In the genomic region with DNA sequence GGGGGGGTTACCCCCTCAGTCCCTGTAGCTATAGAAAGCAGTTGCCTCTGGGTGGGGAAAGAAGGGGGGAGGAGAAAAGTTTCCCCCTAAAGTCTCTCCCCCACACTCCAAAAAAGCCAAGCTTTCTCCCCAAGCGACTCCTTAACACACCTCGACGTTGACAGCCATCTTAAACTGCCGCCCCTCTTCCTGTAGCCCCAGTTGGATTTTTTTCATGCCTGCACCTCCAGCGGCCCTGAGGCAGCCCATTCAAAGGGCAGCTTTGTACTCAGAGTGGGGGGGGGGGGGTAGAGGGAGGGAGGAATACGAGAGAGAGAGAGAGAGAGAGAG, we compare ENCODE assay signal across 21 mouse cellular contexts. TPM values are rescaled to one million over a fixed set of nuclear protein-coding genes. Genes with fewer than 3 reads are reported as not detected.
DNase-seq lines count a peak whose midpoint lies in the region; ATAC-seq and TF ChIP-seq lines count a peak whose summit lies in the region.
"Had no signal": no experiment of that assay in that cellular context is flagged by ENCODE, and none has a peak within 500 bp of the region (broad histone marks: within the 10 kb centered on the region; RNA-seq: fewer than 3 reads in every experiment).

No protein-coding gene starts in this region.

- H3K27me3 ChIP-seq in hindbrain, embryonic 10.5 days (ENCODE audit: insufficient read depth, poor library complexity, severe bottlenecking): peaks cover 100% of the 10 kb centered on the region
- peaks cover 82% of the 10 kb centered on the region for H3K27me3 ChIP-seq in hindbrain, postnatal 0 days (ENCODE audit: insufficient read depth, low read length)
- peaks cover 95% of the 10 kb centered on the region for H3K27me3 ChIP-seq in neural tube, embryonic 15.5 days (replicated peaks)
- H3K27me3 ChIP-seq in forebrain, embryonic 15.5 days: peaks cover 72% of the 10 kb centered on the region

- no peak for TF ChIP-seq CTCF in hindbrain, postnatal 0 days (IDR thresholded peaks at IDR 0.05; ENCODE audit: low read depth)

- WGBS in hindbrain, embryonic 10.5 days: 1% methylated on average over 6 of the region's 6 CpGs
- WGBS in hindbrain, postnatal 0 days: 0% methylated on average over 5 of the region's 6 CpGs
- 2% methylated on average over 5 of the region's 6 CpGs for WGBS in neural tube, embryonic 15.5 days
- 0% methylated on average over 6 of the region's 6 CpGs for WGBS in forebrain, embryonic 15.5 days

- no peak overlapping the region; the same call in 1 of the 2 replicates for H3K27ac ChIP-seq in hindbrain, embryonic 10.5 days
- no peak overlapping the region for H3K27ac ChIP-seq in hindbrain, postnatal 0 days
- H3K27ac ChIP-seq in neural tube, embryonic 15.5 days (replicated peaks): no peak overlapping the region
- peak overlapping the region; percentile 74 for H3K27ac ChIP-seq in forebrain, embryonic 15.5 days (replicated peaks)
- H3K27ac ChIP-seq: liver, embryonic 15.5 days; macrophage had no signal

- H3K4me3 ChIP-seq in hindbrain, embryonic 10.5 days: no peak overlapping the region; the same call in 1 of the 2 replicates
- no peak overlapping the region; the same call in 1 of the 2 replicates for H3K4me3 ChIP-seq in hindbrain, postnatal 0 days (ENCODE audit: low read length)
- H3K4me3 ChIP-seq in neural tube, embryonic 15.5 days (replicated peaks): no peak overlapping the region
- H3K4me3 ChIP-seq in forebrain, embryonic 15.5 days: peak overlapping the region; percentile 48

- intact Hi-C loops in left cerebral cortex, postnatal 10 days (cut with DNase I): no loop called here

- DNase-seq in hindbrain, embryonic 10.5 days (ENCODE audit: low spot score): peak; percentile 39
- no peak for DNase-seq in hindbrain, postnatal 0 days (ENCODE audit: low spot score)
- DNase-seq in neural tube, embryonic 10.5 days (ENCODE audit: extremely low spot score, low spot score): peak; percentile 44
- peak; percentile 61 for DNase-seq in retina, postnatal 1 day
- DNase-seq in ovary, postnatal 10 days (ENCODE audit: low spot score): no peak
- no peak for DNase-seq in left cerebral cortex, postnatal 10 days (ENCODE audit: extremely low spot score in 1 of 2, low spot score in 2 of 2)
- DNase-seq: layer of hippocampus, adult 9-11 months; thymus, postnatal 25 days had no signal

- no peak overlapping the region for H3K4me2 ChIP-seq in hindbrain, postnatal 0 days (ENCODE audit: low read depth, low read length)
- H3K4me2 ChIP-seq in neural tube, embryonic 15.5 days: no peak overlapping the region
- H3K4me2 ChIP-seq in forebrain, embryonic 15.5 days (replicated peaks): peak overlapping the region; percentile 74

- ATAC-seq in hindbrain, postnatal 0 days: no peak
- ATAC-seq in neural tube, embryonic 15.5 days (ENCODE audit: low FRiP score): no peak
- ATAC-seq in forebrain, embryonic 15.5 days (replicated peaks): peak; percentile 29; the same call in 1 of the 2 replicates

- H3K4me1 ChIP-seq in hindbrain, embryonic 10.5 days (replicated peaks): peaks cover 48% of the 10 kb centered on the region
- peaks cover 6% of the 10 kb centered on the region; the same call in 1 of the 2 replicates for H3K4me1 ChIP-seq in hindbrain, postnatal 0 days (ENCODE audit: insufficient read depth, low read length)
- peaks cover 26% of the 10 kb centered on the region for H3K4me1 ChIP-seq in neural tube, embryonic 15.5 days
- peaks cover 47% of the 10 kb centered on the region for H3K4me1 ChIP-seq in forebrain, embryonic 15.5 days

- H3K9me3 ChIP-seq in hindbrain, embryonic 10.5 days: no peaks in the 10 kb centered on the region
- no peaks in the 10 kb centered on the region for H3K9me3 ChIP-seq in hindbrain, postnatal 0 days (ENCODE audit: low read length)
- no peaks in the 10 kb centered on the region for H3K9me3 ChIP-seq in neural tube, embryonic 15.5 days (replicated peaks)
- no peaks in the 10 kb centered on the region for H3K9me3 ChIP-seq in forebrain, embryonic 15.5 days
- H3K9me3 ChIP-seq: liver, embryonic 15.5 days had no signal

- no peak overlapping the region for H3K9ac ChIP-seq in hindbrain, postnatal 0 days (replicated peaks; ENCODE audit: low read length)
- H3K9ac ChIP-seq in neural tube, embryonic 15.5 days (replicated peaks): no peak overlapping the region
- peak overlapping the region; percentile 74; the same call in 1 of the 2 replicates for H3K9ac ChIP-seq in forebrain, embryonic 15.5 days (replicated peaks)
- H3K9ac ChIP-seq: liver, embryonic 15.5 days had no signal

- no peaks in the 10 kb centered on the region for H3K36me3 ChIP-seq in hindbrain, embryonic 10.5 days
- H3K36me3 ChIP-seq in hindbrain, postnatal 0 days (ENCODE audit: insufficient read depth, low read length): no peaks in the 10 kb centered on the region
- no peaks in the 10 kb centered on the region for H3K36me3 ChIP-seq in neural tube, embryonic 15.5 days
- H3K36me3 ChIP-seq in forebrain, embryonic 15.5 days: no peaks in the 10 kb centered on the region
- H3K36me3 ChIP-seq: liver, embryonic 15.5 days had no signal

RNA-seq across cellular contexts. Expression of gene Vax1, which starts 0.9 kb away (rescaled TPM):
- 0.25 TPM in 1 of 2 replicates, not detected in the other for polyA plus RNA-seq in hindbrain, embryonic 10.5 days (2016; fragmentation: Nextera tagmentation; extraction: Ambion mirVana)
- not detected in 2 replicates for total RNA-seq in hindbrain, postnatal 0 days (2014; rRNA removed)
- polyA plus RNA-seq in hindbrain, postnatal 0 days (2015; fragmentation: Nextera tagmentation; extraction: Ambion mirVana): not detected in 2 replicates
- not detected in 2 replicates for polyA plus RNA-seq in neural tube, embryonic 15.5 days (2015; fragmentation: Nextera tagmentation; extraction: Ambion mirVana)
- polyA plus RNA-seq in forebrain, embryonic 15.5 days (2015; fragmentation: Nextera tagmentation; extraction: Ambion mirVana): 5.0 and 5.5 TPM in 2 replicates
- 1 to 10 TPM; 1.5 to 2.1 TPM for total RNA-seq in left cerebral cortex, postnatal 10 days (2021)
- total RNA-seq: adrenal gland, postnatal 36 days; common myeloid progenitor, adult 5-6 weeks; gastrocnemius, postnatal 14 days; MEL had no signal
- polyA plus RNA-seq: C2C12; heart, embryonic 16.5 days; liver, embryonic 15.5 days; macrophage; small intestine, adult 2 months; stomach, embryonic 14.5 days had no signal

RNA-seq across cellular contexts. Expression of gene Kcnk18, which starts 48.3 kb away (rescaled TPM):
- polyA plus RNA-seq in hindbrain, embryonic 10.5 days (2016; fragmentation: Nextera tagmentation; extraction: Ambion mirVana): not detected in 2 replicates
- total RNA-seq in hindbrain, postnatal 0 days (2014; rRNA removed): not detected in 2 replicates
- polyA plus RNA-seq in hindbrain, postnatal 0 days (2015; fragmentation: Nextera tagmentation; extraction: Ambion mirVana): 0.05 TPM in 1 of 2 replicates, not detected in the other
- polyA plus RNA-seq in neural tube, embryonic 15.5 days (2015; fragmentation: Nextera tagmentation; extraction: Ambion mirVana): 0.14 and 0.27 TPM in 2 replicates
- not detected in 2 replicates for polyA plus RNA-seq in forebrain, embryonic 15.5 days (2015; fragmentation: Nextera tagmentation; extraction: Ambion mirVana)
- not detected for total RNA-seq in left cerebral cortex, postnatal 10 days (2021)
- total RNA-seq: adrenal gland, postnatal 36 days; common myeloid progenitor, adult 5-6 weeks; gastrocnemius, postnatal 14 days; left cerebral cortex, postnatal 25 days; MEL had no signal
- polyA plus RNA-seq: C2C12; heart, embryonic 16.5 days; liver, embryonic 15.5 days; macrophage; small intestine, adult 2 months; stomach, embryonic 14.5 days had no signal

Comparison
In these comparisons a context has a peak if more than half of its experiments do, and no peak if none do; other contexts are left out.
1. DNase-seq: peak in hindbrain, embryonic 10.5 days (single experiment), neural tube, embryonic 10.5 days (single experiment) and retina, postnatal 1 day (single experiment); none in hindbrain, postnatal 0 days (single experiment), ovary, postnatal 10 days (single experiment) and left cerebral cortex, postnatal 10 days (0 of 2).